Mouse (Mus musculus) mesoderm, embryonic 11.5 days (tissue): Measurements from ENCODE around the gene Ccdc125.
"Not testable (repeated sequence)": the region's sequence is repeated elsewhere in the genome, so short reads cannot be mapped to it uniquely, and the experiment has no call there.

Source experiments
- DNase-seq: peaks from one replicate; pipeline ENCODE4 v3.0.0-alpha.2; 2012; ENCODE audit warnings: low read depth, low spot score

Gene Ccdc125

DNA sequence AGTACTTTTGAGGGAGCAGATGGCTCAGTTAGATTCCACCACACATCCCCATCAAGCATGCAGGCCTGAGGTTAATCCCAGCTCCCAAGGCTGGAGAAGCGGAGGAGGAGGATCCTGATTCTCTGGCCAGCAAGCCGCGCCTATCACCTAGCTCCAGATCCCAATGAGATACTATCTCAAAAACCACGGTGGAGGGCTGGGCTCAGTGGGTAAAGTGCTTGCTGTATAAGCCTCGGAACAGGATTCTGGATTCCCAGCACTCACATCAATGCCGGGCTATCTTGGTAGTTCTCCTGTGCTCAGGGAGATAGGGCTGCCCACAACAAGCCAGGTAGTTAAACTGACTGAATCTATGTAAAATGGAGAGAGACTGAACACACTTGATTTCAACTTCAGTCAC, 46.0 kb downstream of the Ccdc125 start:
- no peak for DNase-seq

DNA sequence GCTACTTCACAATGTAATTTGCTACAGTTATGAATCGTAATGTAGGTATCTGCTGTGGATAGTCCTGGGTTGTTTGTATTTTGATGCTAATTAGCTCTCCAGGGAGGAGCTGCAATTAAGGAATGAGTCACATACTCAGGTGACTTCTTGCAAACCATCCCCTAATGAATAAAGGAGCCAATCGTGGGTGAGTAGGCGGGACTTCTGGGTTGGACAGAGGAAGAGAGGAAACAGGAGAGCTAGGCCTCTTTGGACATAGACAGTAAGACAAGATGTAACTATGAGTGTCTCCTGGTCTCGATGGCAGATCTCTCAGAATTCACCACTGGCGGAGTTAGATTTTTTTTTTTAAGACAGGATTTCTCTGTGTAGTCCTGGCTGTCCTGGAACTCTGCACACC, 52.1 kb downstream of the Ccdc125 start:
- DNase-seq: no peak

DNA sequence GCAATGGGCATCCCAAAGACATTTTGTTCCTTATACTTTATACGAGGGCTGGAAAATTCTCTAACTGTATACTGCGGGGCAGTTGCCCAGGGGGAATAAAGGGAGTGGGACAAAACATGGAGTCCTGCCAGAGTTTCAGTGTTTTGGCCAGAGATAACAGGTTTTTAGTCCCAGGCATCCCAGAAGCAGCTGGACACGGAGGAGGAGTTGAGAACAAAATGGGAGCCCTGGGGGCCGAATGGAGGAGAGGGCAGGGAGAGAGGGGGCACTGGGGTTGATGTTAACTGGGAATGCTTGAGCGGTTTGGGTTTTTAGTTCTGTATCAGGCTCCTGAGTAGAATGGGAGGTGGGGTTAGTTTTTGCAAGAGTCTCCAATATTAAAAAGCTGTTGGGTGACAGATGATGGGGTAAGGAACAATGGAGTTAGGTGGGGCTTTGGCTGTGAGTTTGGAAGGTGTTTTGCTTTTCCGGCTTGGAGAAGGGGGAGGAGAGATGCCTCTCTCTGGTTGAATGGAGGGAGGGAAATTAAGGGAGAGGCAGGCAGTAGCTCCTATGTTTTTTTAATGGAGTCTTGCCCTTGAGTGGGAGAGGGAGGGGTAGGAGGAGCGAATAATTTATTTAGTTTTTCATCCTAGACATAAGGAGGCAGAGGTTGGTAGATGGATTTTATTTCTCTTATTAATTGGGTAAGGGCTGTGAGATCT, 54.7 kb downstream of the Ccdc125 start:
- DNase-seq: no peak

DNA sequence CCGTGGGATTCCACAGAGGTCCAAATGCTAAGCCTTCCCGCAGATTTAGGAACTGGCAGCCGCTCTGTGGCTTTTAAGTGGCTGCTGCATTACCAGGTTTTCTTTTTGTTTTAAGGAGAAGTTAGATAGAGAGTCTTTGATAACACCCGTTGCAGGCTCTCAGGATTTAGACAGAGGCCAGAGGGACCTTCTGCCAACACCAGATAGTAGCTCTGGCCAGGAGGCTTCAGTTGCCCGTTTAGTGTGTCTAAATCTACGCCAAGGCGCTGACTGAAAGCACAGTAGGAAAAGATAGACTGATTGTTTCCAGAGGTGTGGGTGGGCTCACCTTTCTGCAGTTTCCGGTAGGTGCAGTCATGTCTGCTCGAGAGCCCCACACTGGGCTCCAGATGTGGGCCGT, 55.7 kb downstream of the Ccdc125 start:
- DNase-seq: no peak

DNA sequence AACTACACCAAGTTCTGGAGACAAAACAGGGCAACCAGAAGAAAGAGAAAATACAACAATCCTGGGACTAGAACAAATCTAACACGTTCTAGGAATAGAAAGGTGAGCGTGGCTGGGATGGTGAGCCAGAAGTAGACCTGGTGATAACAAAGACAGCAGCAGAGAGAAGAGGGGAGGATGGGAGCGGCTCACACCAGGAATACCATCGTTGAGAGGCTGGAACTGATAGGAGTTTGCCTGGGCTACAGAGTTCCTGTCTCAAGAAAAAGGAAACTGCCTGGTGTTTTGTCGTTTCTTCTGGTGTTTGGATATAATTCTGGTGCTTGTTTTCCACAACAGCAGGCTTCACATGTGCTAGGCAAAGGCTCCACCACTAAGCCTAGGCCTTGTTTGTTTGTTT, 58.6 kb downstream of the Ccdc125 start:
- no peak for DNase-seq

DNA sequence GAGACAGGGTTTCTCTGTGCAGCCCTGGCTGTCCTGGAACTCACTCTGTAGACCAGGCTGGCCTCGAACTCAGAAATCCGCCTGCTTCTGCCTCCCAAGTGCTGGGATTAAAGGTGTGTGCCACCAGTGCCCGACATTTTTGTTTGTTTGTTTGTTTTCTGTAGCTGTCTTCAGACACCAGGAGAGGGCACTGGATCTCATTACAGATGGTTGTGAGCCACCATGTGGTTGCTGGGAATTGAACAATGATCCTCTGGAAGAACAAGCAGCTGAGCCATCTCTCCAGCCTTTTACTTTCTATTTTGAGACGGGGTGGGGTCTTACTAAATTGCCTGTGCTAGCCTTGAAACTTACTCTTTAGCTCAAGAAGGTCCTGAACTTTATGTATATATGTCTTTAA, 59.0 kb downstream of the Ccdc125 start:
- DNase-seq: not testable (repeated sequence)

DNA sequence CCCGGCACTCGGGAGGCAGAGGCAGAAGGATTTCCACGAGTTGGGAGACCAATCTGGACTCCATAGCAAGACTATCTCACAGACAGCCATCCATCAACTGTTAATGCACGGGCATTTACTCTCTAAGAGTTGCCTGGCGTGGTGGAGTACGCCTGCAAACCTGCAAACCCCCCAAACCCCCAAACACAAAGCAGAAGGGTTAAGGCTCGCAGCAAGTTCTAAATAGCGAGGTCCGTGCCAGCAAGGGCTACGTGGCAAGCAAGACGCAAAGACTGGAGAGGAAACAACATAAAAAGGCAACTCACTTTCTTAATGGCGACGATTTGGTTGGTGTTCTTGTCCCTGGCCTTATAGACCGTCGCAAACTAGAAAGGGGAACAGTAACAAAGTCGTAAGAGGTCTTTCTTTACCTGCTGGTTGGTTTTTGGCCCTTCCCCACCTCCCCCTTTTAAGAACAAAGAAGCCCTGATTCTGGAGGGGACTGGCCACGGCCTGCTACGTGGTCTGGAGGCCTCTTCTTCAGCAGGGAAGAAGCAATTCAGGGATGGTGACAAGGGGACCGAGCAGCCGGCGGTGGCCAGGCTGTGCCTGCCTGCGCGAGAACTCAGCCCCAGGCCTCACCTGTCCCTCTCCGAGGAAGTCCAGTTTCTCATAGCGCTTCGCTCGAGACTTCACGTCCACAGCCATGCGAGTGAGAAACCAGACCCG, 60.8 kb downstream of the Ccdc125 start:
- no peak for DNase-seq

DNA sequence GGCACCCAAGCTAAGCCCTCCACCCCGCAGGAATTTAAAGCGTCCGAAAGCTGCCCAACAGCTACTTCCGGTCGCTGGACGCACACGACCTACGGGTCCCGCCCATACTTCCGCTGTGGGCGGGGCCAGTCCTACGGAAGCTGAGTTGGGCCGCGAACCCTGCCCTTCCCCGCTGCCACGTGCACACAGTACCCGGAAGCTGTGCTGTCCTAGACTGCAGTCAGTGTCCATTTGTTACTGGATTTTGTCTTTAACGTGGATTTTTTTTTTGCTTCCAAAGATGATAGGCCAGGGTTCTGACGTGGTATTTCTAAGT, 61.3 kb downstream of the Ccdc125 start, which contains the start of gene Cdk7:
Gene Cdk7, minus strand, starts transcription at position 79 of the 316 bp plus-strand sequence.
- peak; percentile 98 for DNase-seq

DNA sequence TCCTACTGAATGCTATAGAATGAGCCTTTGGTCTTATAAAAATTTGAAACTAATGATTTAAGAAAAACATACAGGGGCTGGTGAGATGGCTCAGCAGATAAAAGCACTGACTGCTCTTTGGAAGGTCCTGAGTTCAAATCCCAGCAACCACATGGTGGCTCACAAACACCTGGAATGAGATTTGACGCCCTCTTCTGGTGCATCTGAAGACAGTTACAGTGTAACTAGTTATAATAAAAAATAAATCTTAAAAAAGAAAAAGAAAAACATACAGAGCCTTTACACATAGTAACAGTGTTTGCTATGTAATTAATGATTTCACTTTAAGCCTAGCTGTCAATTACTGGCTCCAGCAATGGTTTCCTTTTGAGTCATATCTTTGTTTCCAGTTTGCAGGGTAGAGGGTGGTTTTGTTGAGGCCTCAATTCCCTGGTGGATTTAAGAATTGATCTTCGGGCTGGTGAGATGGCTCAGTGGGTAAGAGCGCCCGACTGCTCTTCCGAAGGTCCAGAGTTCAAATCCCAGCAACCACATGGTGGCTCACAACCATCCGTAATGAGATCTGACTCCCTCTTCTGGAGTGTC, 62.0 kb downstream of the Ccdc125 start:
- DNase-seq: not testable (repeated sequence)

DNA sequence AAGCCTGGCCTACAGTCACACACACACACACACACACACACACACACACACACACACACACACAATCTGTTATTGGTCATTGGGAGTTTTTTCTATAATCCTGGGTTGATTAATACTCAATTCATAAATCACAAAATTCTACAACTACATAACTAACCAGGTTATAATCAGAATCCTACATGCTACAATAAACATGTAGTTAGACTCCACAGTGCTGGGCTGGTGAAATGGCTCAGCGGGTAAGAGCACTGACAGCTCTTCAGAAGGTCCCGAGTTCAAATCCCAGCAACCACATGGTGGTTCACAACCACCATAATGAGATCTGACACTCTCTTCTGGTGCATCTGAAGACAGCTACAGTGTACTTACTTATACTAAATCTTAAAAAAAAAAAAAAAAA, 63.2 kb downstream of the Ccdc125 start:
- no peak for DNase-seq

DNA sequence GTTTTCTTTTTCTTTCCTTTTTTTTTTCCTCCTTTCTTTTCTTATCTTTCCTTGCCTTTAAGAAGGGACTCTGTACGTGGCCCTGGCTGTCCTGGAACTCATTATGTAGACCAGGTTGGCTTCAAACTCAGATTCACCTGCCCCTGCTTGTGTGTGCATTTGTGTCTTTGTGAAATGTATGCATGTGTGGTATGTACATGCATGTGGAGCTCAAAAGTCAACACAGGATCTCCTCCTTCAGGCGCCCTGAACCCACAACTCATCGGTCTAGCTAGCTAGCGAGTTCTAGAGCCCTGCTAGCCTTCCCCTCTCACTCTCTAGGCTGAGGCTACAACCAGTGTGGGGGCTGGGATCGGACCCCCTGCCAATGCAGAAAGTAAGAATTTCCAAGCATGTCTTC, 73.3 kb downstream of the Ccdc125 start:
- no peak for DNase-seq

DNA sequence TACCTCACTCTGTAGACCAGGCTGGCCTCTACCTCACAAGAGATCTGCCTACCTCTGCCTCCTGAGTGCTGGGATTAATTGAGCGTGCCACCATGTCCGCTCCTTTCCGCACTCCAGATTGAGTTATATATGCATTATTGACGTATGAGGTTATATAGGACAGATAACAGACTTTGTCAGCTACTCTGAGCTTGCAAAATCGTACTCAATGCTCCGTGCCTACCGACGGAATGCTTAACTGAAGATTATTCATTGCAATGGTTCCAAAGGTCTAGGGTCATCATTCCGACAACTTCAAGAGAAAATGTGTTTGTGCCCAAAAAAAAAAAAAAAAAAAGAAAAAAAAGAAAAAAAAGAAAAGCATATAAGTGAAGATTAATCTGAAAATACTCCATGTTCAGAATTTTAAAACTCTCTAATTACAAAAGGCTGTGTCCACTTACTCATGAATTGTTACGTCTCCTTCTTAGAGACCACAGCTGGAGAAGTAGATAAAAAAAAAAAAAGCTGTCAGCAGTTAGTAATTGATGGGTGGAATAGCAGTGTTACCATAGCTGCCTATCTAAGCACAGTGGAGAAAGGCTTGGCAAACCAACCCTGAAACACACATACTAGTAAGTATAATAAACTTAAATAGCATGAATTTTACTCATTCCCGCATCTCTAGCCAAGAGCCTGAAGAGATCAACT, 74.0 kb downstream of the Ccdc125 start:
- no peak for DNase-seq

DNA sequence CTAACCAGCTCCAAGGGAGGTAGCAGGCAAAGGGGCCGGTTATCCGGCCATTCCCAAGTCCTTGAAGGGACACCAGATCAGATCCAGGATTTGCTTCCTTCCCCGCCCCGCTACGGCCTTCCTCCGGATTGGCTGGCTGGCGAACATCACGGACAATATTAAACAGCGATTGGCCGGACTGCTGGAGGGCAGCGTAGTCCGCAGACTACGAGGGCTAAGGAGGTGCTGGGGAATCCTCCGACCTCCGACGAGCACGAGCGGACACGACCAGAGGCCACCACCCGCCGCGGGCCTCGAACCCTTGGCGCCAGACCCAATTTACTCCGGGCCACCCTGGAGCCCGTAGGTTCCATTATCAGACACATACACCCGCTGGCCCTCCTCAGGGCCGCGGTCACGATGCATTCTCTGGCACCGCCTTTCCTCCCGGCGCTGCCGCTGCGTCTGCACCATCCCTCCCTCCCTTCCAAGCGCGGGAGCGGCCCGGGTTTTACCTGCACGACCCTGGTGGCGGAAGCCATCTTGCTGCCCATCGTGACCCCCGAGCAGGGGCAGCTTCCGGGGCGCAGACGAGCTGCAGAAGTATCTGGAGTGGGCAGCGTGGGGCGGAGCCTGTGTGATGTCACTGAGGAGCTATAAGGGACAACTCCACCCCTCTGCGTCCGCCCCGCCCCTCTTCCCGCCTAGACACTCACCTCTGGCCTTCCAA, 74.7 kb downstream of the Ccdc125 start, which contains the start of gene Mrps36:
Gene Mrps36, minus strand, starts transcription at position 624 of the 709 bp plus-strand sequence.
- peak; percentile 94 for DNase-seq

DNA sequence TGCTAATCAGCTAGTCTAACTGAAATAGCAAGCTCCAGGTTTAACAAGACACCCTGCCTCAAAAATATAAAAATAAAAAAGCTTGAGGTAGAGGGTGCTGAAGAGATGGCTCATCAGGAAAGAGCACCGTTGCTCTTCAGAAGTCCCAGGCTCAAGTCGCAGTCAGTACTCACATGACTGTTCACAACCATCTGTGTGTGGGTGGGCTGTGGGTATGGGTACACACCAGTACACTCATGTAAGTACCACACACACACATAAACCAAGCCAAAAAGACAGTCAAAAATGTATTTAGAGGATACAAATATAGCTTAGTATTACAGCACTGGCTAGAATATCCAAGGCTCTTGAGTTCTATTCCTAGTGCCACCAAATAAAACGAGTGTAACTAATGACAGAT, 76.6 kb downstream of the Ccdc125 start:
- DNase-seq: no peak
